Mouse (Mus musculus): Measurements from ENCODE around the gene Plekha4.

The Plekha4 gene

GRCm38 (mm10) chr7:45568601-45569473 lies 42.7 kb downstream of the Plekha4 start:
- no peak for DNase-seq (ENCODE audit: low spot score in 2 of 2)

GRCm38 (mm10) chr7:45570103-45570741 lies 44.1 kb downstream of the Plekha4 start, which contains the start of gene Bcat2:
Bcat2 (plus strand) TSS chr7:45570153.
- peak; percentile 60 to 66 for DNase-seq (ENCODE audit: low spot score in 2 of 2)

- no peak for DNase-seq (ENCODE audit: low spot score in 2 of 2)
Measured at GRCm38 (mm10) chr7:45571966-45572365, 45.8 kb downstream of the Plekha4 start.

GRCm38 (mm10) chr7:45573954-45574353 lies 47.8 kb downstream of the Plekha4 start:
- DNase-seq (ENCODE audit: low spot score in 2 of 2): no peak

GRCm38 (mm10) chr7:45574472-45575379 lies 48.6 kb downstream of the Plekha4 start:
- DNase-seq (ENCODE audit: low spot score in 2 of 2): no peak

- no peak for DNase-seq (ENCODE audit: low spot score in 2 of 2)
Measured at GRCm38 (mm10) chr7:45585923-45586322, 59.8 kb downstream of the Plekha4 start.

GRCm38 (mm10) chr7:45587631-45588592 lies 61.8 kb downstream of the Plekha4 start:
- no peak for DNase-seq (ENCODE audit: low spot score in 2 of 2)

GRCm38 (mm10) chr7:45589173-45589572 lies 63.0 kb downstream of the Plekha4 start:
- peak; percentile 98 for DNase-seq (ENCODE audit: low spot score in 2 of 2)

- DNase-seq (ENCODE audit: low spot score in 2 of 2): no peak
Measured at GRCm38 (mm10) chr7:45589898-45590297, 63.8 kb downstream of the Plekha4 start.

- DNase-seq (ENCODE audit: low spot score in 2 of 2): no peak
Measured at GRCm38 (mm10) chr7:45590874-45591273, 64.7 kb downstream of the Plekha4 start.

GRCm38 (mm10) chr7:45591880-45592279 lies 65.8 kb downstream of the Plekha4 start:
- DNase-seq (ENCODE audit: low spot score in 2 of 2): no peak

GRCm38 (mm10) chr7:45593118-45593815 lies 67.1 kb downstream of the Plekha4 start:
- DNase-seq (ENCODE audit: low spot score in 2 of 2): peak; percentile 75 to 79

- no peak for DNase-seq (ENCODE audit: low spot score in 2 of 2)
Measured at GRCm38 (mm10) chr7:45595176-45595575, 69.0 kb downstream of the Plekha4 start.

- DNase-seq (ENCODE audit: low spot score in 2 of 2): no peak
Measured at GRCm38 (mm10) chr7:45596107-45596506, 70.0 kb downstream of the Plekha4 start.

GRCm38 (mm10) chr7:45597013-45597412 lies 70.9 kb downstream of the Plekha4 start:
- DNase-seq (ENCODE audit: low spot score in 2 of 2): no peak

GRCm38 (mm10) chr7:45597527-45597926 lies 71.4 kb downstream of the Plekha4 start:
- no peak for DNase-seq (ENCODE audit: low spot score in 2 of 2)

GRCm38 (mm10) chr7:45598960-45599879 lies 73.1 kb downstream of the Plekha4 start:
- DNase-seq (ENCODE audit: low spot score in 2 of 2): no peak

Data from right cerebral cortex, adult 2 months (tissue).